Mouse (Mus musculus): ENCODE results near the gene Olfr867.

Gene Olfr867

DNA sequence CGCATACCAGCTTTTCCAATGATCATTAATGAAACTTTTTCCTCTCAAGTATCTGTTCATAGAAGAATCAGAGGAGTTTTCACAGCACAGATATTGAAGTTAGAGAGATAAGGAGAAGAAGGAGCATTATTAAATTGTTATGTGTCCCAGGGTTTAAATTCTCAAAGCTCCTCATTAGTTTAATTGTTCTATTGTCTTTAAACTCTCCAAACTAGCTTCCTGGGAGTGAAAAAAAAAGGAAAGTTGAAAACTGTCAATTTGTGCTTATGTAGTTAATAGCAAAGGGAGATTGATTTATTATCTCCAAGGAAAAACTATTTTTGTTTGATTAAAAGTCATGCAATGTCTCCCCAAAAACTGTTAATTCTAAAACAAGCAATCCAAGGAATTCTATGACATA lies at the start of gene Olfr867:
TSS of gene Olfr867 (minus strand) at position 101 of the 400 bp plus-strand sequence.
- DNase-seq (ENCODE audit: low spot score in 2 of 2), result no peak

DNA sequence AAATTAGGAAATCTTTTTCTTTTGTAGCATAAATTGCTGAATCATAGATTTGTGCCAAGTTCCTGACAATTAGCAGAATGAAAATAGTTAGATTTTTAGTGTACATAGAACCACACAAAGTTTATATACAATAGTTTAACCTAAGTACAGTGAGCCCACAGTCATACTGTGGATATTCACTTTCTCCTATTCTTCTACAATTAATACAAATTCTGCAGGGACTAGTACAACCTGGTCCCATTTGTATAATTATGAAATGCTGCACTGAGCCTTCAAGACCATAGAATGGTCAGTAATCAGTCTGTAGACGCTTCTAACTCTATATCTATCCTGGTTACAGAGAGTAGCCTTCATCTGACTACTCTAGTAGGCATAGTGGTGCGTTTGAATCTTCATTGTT lies 41.0 kb upstream of the Olfr867 start, which contains the start of gene Olfr868:
TSS of gene Olfr868 (plus strand) at position 301 of the 400 bp plus-strand sequence.
- no peak for DNase-seq (ENCODE audit: low spot score in 2 of 2)

DNA sequence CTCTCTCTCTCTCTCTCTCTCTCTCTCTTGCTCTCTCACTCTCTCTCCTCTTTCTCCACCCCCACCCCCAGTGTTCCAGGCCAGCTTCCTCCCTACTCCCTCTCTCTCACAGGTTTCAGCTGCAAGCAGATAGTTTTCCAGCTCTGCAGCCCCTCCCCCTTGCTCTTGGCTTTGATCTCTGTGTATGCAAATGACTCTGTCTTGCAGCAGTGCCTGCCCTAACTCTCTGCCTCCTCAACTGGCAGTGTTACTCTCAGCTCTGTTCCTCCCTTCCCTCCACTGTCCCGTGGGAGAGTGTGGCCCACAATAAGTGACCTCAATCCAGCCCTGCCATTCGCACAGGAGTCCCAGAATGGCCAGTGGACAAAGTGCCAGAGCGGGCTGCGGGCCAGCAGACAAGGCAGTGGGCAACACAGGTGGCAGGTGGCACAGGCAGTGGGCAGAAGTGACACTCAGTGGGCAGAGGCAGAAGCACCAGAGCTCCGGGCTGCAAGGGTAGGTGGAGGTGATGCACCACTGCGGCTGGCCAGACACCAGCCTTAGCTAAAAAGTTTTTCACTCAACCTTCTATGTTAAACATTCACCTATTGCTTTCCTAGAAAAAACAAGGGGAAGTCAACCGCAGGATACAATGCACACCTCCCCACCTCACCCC lies 16.3 kb upstream of the Olfr867 start:
- DNase-seq (ENCODE audit: low spot score in 2 of 2), result no peak

DNA sequence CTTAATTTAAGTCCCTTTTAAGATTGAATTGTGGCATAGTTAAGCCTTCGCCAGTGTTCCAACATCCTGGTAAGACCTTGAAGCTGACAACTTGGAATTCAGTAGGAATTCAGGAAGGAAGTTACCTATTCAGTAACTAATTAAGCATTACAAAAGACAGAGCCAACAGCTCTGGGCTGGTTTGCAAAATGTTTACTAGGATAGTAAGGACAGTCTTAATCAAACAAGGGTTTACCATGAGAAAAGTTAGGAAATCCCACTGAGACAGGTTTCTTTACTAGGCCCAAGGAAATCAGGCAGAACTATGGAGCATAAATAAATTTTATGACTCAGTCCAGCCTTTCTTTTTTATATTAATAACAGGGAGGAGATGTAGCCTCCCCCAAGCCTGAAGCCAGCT lies 13.9 kb upstream of the Olfr867 start:
- DNase-seq (ENCODE audit: low spot score in 2 of 2), result no peak

DNA sequence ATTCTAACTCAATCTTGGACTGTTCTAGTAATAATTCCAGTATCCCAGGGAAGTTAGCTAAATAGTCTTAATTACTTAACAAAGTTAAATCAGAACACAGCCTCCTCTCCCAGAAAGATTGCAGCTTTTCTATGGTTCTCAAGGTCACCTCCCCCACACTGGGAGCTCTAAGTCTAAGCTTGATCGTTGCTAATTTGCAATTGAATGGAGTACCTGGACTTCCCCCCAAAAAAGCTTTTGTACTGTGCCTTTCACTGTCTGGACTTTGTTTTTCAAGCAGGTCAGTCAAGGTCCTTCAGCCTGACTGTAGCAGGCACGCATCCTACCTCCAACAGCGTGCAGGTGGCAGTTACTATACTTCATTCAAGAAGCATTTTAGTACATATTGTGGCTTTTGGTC lies 12.9 kb upstream of the Olfr867 start:
- no peak for DNase-seq (ENCODE audit: low spot score in 2 of 2)

DNA sequence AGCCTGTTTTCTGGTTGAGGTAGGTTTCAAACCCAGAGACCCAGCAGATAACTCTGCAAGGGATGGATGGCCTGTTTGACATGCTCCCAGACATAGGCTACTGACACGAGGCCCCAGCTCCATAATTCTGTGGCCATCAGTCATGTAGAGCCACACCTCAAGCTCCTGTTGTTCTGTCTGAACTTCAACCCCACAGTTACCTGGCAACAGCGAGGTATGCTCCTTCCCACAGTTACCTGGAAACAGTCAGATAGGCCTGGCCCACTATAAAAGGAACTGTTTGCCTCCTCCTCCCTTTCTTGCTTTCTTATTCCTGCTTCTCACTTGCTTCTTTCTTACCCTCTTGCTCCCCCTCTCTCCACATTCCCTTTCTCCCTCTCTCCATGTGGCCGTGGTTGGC lies 9.4 kb downstream of the Olfr867 start:
- DNase-seq (ENCODE audit: low spot score in 2 of 2), result no peak

DNA sequence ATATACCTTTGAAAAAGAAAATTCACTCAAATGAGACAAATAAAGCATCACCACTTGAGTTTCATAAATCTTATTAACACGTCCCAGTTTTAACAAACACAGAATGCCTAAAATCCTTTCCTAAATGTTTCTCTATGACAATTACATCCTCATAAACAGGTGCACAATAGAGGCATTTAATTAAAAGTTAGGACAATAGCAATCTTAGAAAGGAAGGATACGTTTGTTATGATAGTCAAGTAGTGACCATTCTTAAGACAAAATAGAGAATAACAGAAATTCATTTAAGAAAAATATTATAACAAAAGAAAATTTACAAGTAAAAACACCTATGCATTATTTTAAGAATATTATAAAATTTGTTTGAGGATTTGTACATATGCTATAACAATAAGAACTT lies 29.4 kb downstream of the Olfr867 start, which contains the start of gene Olfr866:
TSS of gene Olfr866 (minus strand) at position 101 of the 400 bp plus-strand sequence.
- DNase-seq (ENCODE audit: low spot score in 2 of 2), result no peak
